Mouse (Mus musculus): Measurements from ENCODE around the gene Srm.

Gene Srm

DNA sequence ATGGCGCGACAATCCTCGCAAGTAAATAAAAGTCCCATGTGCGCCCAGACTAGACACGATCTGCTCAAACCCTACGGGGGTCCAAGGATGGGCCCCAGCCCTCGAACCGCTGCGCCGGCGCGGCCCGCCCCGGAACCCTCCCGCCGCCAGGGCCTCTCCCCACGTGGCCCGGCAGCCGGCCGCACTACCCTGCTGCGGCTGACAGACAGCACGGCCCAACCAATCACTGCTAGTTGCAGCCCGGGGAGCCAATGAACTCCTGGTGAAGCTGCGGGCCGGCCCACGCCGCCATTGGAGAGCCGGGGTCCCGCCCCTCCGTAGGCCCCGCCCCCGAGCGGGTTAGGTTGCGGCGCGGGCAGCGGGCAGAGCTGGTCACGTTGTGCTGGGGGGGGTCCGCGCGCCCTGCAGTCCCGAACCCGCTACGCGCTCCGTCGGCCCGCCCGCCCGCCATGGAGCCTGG, at the start of gene Srm:
Gene Srm, plus strand, starts transcription at position 333 of the 460 bp plus-strand sequence.
- in situ Hi-C loops (cut with MboI): no loop called here

DNA sequence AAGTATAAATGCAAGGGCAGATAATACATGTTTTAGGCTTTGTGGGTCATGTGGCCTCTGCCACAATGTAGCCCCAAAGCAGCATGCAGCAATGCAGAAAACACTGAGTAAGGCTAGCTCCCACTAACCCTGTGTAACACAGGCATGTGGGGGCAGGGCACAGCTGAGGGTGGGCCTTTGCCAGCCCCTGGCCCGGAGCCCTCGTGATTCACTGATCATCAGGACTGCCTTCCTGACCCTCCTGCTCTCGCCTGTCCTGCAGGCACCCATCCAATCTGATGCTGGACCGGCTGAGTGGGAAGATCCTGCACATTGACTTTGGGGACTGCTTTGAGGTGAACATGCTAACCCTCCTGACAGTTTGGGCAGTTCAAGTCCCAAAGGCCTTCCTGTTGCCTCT, 42.2 kb upstream of the Srm start:
- in situ Hi-C loops (cut with MboI): no loop called here

DNA sequence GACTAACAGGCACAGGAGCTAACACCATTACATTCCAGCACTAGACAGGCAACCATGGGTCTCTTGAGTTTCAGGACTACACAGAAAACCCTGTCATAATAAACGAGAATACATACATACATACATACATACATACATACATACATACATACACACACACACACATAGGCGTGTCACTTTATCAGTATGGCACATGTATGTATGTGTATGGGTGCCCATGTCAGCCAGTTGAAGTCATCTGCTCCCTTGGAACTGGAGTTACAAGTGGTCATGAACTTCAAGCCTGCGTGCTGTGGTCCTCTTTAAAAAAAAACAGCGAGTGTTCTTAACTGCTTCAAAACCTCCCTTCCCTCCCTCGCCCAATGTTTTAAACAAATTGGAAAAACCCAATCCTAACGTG, 33.5 kb upstream of the Srm start:
- in situ Hi-C loops (cut with MboI): no loop called here

DNA sequence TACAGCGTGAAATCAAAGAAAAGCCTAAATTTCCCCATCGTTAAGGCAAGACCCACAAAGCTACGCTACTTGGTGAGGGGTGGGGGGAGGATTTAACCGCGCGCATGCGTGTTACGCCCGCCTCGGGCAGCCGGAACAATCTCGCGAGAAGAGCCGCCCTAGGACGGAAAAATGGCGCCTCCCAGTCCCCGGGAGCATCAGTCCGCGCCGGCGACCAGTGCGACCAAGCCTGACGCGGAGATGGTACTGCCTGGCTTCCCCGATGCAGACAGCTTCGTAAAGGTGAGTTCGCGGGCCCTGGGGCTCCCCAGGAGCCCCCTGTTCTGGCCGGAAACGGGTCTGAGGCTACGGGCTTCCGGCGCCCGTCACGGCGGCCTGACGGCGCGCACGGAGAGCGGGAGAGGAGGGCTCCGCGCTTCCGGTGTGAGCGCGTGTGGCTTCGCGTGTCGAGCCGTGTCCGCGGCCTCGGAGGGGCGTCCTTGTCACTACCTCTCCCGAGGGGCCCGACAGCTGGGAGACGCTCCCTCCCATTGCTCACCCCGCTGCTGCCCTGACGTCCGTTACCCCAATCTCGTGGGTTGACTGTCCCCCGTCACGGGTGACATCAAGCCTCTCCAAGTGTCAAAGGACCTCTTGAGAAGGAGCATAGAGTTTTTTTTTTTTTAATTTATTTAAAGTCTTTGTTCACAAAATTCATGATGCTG, 32.9 kb upstream of the Srm start, which contains the start of gene Exosc10:
Gene Exosc10, plus strand, starts transcription at position 133 of the 704 bp plus-strand sequence.
- in situ Hi-C loops (cut with MboI): no loop called here

DNA sequence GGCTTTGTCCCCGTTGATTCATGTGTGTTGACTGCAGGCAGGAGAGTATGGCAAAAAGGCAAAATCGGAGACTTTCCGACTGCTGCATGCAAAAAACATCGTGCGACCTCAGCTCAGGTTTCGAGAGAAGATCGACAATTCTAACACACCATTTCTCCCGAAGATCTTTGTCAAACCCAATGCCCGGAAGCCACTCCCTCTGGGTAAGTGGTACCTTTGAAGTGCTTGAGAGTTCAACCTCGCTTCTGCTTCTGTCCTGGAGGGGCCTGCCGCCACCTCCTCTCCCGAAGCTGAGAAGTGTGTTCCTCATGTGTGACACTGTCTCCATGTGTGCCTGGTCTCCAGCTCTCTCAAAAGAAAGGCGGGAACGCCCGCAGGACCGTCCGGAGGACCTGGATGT, 28.6 kb upstream of the Srm start:
- in situ Hi-C loops (cut with MboI): no loop called here

DNA sequence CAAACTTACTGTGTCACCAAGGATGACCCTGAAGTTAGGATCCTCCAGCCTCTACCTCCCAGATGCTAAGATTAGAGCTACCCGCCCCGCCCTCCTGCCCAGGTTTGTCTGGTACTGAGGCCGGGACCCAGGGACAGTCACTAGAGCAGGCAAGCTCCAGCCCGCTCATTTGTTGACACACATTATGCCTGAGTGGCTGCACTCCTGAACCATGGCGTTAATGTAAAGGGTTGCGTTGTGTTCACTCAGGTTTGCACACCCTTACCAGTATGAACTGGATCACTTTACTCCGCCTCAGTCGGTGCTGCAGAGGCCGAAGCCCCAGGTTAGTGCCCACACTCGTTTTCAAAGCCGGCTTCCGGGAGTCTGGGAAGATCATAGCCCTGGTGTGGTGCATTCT, 27.7 kb upstream of the Srm start:
- in situ Hi-C loops (cut with MboI): no loop called here

DNA sequence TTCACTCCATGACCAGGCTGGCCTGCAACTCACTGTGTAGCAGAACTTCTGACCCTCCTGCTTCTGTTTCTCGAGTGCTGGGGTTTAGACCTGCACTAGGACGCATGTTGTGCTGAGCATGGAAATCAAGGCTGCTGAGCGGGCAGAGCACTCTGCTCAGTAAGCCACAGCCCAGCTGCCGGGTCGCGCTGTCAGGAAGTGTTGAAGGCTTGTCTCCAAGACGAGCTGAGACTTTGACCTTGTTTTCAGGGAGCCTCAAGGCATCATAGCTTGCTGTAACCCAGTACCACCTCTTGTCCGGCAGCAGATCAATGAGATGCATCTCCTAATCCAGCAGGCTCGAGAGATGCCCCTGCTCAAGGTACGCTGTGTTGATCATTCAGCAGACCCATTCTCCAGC, 21.2 kb upstream of the Srm start:
- in situ Hi-C loops (cut with MboI): no loop called here

DNA sequence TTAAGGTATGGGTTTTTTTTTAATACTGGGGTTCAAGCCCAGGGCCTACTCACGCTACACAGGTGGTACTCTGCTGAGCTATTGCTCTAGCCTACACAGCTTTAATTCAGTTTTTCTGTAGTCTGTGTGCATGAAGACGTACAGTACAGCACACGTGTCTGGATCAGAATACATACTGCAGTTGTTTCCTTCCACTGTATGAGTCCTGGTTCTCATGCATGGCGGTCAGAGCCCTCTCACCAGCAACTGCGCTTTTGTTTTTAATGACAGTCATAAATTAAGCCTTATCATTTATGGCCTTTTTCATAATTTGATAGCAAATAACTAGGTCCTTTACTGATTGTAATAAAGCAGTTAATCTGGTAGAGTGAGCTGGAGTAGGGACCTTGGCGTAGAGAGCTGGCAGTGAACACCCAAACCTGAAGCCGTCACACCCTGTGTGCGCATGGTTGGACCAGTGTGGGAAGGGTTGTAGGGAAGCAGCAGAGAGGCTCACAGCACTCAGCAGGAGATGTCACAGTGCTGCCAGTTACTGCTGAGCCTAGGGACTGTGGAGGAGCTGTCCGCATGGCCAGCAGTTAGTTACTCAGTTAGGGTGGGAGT, 20.5 kb upstream of the Srm start:
- in situ Hi-C loops (cut with MboI): no loop called here

DNA sequence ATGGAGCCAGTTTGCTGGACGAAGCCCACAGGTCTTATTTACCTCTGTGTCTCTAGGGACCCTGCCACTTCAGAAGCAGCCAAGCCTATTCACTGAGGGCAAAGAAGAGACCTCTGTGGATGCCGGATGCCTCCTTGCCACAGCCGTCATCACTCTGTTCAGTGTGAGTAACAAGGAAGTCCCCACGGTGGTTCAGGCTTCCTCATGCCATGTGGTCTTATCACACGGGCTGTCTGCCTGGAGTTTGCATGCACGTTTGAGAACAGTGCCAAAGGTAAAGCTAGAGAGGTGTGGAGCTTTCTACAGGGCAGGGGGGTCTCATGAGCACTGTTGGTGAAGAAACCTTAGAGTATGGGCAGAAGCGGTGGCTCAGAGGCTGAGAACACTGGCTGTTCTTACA, 18.1 kb upstream of the Srm start:
- in situ Hi-C loops (cut with MboI): no loop called here

DNA sequence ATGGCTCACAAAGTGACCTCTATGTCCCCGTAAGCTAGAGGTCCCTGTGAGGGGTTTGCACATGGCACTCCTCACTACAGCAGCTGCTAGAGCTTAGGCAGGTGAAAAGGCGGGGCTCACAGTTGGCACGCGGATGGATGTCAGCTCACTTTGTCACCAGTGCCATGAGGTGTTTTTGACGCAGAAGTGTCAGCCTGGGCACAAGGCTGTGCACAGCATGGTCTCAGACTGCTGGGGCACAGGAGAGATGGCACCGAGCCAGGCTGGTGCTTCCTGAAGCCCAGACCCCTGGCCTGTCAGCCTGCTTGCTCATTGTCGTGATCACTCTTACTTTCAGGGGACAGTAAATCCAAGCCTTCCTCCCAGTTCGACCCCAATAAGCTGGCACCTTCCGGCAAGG, 10.5 kb upstream of the Srm start:
- in situ Hi-C loops (cut with MboI): no loop called here

DNA sequence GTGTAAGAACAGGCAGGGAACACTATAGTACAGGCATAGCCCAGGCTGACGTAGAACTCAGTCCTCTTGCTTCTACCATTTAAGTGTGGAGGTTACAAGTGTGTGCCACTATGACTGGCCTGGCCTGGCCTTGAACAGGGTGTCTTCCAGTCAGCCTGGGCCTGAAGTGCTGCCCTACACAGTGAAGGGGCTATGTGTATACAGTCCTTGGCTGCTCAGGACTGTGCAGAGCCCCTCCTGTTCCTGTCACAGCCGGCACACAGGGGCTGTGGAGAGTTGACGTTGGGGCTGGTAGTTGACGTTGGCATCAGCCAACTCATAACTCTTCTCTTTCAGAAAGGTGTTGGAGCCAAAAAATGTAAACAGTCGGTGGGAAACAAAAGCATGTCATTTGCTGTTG, 9.9 kb upstream of the Srm start:
- in situ Hi-C loops (cut with MboI): no loop called here

DNA sequence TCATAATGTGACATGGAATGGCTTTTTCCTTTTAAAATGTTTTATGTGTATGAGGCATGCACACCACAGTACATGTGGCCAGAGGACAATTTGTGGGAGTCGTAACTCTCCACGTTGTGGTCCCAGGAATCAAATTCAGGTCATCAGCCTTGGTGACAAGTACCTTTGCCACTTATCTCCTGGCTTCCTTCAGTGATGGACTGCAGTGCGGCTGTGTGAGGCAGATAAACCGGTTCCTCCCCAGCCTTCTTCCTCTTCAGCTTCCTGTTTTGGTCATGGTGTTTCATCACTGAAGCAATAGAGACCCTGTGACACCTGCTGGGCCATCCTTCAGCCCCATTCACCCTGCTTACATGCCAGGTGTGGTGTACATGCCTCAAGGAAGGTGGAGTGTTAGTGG, 8.0 kb upstream of the Srm start:
- in situ Hi-C loops (cut with MboI): no loop called here

DNA sequence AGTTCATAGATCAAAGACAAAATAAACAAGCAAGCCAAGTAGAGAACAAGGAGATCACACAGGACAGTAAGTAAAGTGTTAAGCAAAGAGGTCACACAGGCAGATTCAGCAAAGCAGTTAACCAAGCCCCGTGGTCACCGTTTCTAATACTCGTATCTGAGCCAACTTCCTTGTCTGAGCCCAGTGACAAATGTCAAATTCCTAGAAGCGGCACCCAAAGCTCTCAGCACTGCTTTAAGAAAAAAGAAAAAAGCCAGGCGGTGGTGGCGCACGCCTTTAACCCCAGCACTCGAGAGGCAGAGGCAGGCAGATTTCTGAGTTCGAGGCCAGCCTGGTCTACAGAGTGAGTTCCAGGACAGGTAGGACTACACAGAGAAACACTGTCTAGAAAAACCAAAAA, 4.7 kb upstream of the Srm start:
- in situ Hi-C loops (cut with MboI): no loop called here

DNA sequence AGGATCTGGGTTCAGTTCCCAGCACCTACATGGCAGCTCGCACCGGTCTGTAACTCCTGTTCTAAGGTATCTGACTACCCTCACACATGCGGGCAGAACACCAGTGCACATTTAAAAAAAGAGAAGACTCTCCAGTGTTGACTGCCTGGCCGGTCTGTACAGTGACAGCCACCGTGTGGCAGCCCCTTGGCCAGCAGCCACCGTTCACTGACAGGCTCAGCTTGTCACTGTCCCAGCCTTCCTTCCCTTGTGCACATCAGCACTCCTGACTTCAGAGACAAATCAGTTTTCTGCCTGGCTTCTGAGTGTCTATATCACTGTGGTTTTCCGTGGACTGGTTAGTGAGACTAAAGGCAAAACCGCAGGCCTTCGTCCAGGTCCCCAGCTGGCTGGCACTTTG, 2.5 kb upstream of the Srm start:
- in situ Hi-C loops (cut with MboI): no loop called here

DNA sequence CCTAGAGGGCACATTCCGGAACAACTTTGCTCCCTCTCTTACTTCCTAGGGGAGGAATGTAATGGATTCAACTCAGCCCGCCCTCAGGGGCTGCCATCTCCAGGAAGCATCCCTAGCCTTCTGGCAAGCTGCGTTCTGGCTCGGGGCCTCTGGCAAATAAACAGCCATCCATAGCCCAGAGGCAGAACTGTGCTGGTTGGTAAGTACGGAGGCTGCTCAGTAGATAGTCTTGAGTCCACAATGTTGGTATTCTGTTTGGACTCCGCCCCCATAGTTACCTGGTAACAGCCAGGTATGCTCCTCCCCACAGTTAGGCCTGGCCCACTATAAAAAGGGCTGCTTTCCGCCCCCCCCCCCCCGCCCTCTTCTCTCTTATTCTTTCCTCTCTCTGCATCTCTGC, 1.7 kb upstream of the Srm start:
- in situ Hi-C loops (cut with MboI): no loop called here

DNA sequence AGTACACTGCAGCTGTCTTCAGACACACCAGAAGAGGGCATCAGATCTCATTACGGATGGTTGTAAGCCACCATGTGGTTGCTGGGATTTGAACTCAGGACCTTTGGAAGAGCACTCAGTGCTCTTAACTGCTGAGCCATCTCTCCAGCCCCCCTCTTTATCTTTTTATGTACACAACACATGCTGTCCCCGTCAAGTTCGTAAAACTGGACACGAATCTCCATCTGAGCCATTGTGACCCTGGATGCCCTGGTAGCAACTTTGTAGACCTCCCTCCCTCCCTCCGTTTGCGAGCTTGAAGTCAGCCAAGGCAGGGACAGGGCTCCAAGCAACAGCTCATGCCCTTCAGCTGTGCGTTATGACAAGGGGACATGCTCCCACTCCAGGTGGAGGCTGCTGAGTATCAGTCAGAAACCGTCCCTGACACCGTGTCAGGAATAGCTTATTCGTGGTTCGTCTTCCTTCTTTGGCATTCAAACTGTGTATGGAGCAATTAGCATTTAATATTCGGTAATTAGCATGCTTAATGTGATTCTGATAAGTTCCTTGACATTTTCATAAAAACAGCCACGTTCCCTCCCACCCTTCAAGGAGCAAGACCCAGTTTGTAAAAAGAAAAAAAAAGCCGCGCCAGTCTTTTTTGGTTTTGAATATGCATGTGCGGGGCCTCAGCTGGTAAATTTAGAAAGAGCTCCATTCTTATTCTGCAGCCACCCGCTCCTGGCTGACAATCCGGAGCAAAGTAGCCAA, 707 bp upstream of the Srm start:
- in situ Hi-C loops (cut with MboI): no loop called here

DNA sequence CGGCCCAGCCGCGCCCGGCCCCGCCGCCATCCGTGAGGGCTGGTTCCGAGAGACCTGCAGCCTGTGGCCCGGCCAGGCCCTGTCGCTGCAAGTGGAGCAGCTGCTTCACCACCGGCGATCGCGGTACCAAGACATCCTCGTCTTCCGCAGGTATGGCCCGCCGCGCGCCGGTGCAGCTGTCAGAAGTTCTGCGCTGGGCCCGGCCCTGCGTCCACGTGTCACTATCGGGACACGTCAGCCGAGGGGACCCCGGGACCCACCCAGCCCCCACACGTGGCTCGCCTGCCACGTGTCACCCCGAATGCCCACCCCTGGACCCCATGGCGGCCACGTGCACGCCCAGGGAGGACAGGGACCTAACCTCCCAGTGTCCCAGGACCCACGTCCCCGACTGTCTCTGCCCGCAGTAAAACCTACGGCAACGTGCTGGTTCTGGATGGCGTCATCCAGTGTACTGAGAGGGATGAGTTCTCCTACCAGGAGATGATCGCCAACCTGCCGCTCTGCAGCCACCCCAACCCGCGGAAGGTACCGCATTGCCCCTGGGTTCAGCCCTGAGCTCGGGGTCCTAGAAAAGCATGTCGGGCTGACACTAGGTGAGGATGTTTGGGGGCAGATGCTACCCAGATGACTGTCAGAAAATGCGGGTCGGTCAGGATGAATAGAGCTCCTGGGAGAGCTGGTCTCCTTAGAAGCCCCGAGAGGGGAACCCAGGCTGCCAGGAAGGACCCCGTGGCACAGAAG, 506 bp downstream of the Srm start:
- in situ Hi-C loops (cut with MboI): no loop called here

DNA sequence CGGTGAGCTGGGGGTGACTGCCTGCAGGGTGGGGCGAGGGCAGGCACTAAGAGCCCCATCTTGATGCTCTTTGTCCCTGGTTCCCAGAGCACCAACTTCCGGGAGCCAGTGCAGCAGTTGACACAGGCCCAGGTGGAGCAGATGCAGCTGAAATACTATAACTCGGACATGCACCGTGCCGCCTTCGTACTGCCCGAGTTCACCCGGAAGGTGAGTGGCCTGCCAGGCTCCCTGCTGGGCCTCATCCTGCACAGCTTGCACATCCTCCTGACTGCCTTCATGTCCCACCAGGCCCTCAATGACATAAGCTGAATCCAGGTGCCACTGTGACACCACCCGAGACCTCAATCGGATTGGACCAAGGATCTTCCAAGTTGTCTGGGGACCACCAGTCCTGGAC, 2.7 kb downstream of the Srm start:
- in situ Hi-C loops (cut with MboI): no loop called here

DNA sequence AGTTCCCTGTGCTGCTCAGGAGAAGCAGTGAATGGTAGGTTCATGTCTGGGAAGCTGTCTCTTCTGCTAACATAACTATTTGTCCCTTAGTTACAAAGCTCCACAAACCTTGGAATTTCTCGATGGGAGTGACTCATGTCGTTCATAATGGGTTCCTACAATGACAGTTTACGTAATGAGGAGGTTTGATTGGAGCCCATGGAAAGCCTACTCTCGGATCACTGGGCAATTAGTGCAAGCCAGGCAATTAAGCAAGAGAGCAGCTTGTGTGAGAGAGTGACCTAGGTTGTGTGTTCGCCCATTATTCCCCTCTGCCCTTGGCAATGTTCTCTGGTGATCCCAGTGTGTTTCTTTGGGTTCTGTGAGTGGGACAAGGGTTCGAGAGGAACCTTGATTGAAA, 4.6 kb downstream of the Srm start:
- in situ Hi-C loops (cut with MboI): no loop called here

DNA sequence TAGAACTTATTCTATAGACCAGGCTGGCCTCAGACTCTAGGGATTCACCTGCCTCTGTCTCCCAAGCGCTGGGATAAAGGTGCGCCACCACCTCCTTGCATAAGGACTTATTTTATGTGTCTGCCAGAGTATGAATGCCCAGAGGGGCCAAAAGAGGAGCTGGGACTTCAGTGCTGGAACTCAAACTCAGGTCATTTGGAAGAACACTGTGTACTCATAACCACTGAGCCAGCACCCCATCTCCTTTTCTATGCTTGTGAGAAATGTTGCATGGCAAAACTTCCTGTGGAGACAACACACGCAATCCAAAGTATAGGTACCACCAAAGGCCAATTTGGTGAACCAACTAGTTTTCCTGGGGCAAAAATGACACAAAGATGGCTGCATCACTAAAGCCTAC, 5.4 kb downstream of the Srm start:
- in situ Hi-C loops (cut with MboI): no loop called here

DNA sequence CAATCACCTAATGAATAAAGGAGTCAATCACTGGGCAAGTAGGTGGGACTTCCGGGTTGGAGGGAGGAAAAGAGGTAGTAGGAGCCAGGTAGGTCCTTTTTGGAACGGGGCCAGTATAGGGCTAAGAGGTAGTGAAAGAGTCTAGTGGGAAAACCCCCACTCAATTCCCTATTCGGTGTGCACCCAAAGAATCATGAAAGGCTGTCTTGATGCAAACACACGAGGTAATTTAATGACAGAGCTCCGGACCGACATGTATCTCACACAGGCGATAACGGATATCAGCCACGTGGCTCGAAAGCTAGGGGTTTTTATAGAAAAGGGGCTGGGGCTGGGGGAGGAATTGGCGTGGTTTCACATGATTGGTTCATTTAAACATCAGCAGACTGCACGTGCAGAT, 7.5 kb downstream of the Srm start:
- in situ Hi-C loops (cut with MboI): no loop called here

DNA sequence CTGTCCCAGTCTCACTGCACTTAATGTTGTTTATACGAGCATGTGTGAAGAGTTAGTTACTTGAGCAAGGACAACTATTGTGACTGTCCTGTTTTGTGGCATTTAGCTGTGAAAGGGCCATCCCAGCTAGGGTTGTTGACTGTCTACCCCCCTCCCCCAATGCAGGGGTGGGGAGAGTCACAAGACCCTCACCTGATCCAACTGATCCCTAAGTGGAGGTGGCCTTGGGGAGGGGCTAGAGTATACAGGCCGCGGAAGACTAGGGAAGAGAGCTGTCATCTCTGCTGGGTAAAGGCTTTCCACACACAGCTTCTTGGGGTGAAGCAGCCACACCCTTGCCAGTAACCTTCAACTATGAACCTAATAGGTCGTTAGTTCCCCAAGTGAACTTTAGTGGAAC, 9.0 kb downstream of the Srm start:
- in situ Hi-C loops (cut with MboI): loop anchor here (25.0 kb wide), 1 partner anchor 438 kb away; the partner anchor contains the start of genes Fbxo2, Fbxo44 and Fbxo6

Measured in mature B cell (primary cell).